Mouse (Mus musculus) erythroblast, embryonic 14.5 days (primary cell): ENCODE results near the gene Dsn1.

ENCODE experiments used
- GATA1 ChIP-seq: IDR thresholded peaks from 2 replicates; pipeline ENCODE4 v1.6.1; 2012; ENCODE audit warnings: low read length, inconsistent platforms, mixed read lengths
- TAL1 ChIP-seq: IDR thresholded peaks from 3 replicates; pipeline ENCODE4 v1.6.1; 2012; ENCODE audit warnings: low read length, inconsistent platforms, mixed read lengths

DNA sequence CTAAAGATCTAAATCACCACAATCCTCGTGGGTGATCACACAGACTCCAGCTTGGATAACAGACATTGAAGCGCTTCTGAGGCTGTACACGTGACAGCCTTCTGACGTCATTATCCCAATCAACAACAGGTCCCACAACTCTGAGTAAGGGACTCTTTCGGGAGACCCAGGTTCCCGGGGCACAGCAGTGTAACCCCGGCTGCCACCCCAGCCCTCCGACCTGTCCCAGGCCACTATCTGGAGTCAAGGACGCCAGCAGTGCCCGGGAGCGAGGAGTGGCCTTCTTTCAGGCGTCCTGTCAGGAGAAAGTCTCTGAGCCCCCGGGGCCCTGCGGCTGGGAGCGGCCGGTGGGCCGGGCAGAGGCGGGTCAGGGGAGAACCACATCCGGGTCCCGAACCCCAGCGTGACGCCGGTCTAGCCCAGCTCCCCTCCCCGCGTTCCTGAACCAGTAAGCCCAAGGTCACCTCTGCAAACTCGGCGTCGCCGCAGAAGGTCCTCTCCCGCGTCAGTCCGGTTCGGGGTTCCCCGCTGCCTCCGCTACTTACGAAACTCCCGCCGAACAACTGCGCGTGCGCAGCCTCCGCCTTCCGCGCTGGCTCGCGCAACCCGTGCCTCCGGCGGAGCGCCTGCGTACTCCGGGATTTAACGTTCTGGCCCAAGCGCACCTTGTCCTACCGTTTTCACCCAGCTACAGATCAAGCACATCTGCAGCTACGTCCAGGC, at the start of gene Dsn1:
- TF ChIP-seq GATA1 (no peak), TAL1 (no peak)
